Mouse (Mus musculus): ENCODE data around the gene Ndrg2.

DNA sequence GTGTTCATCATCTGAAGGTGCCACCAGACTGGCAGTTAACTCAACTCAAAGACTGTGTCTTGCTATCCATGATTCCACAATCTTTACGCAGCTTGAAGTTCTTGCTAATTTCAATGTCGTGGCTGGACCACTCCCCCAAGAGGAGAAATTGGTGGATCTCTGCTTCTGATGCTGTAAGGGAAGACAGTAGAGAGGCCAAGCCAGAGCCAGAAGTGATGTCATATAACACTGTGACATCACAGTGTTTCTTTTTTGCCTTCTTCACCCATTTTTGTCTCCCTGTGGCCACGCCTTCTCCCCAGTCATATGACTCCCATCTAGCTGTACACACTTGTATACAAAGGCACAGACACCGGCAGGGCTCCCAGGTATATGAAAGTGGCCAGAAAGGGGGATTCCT lies 4.2 kb upstream of the Ndrg2 start, which contains the start of gene Tppp2:
- no peak for TF ChIP-seq POLR2A (IDR thresholded peaks at IDR 0.05; ENCODE audit: insufficient read depth, low read depth, low read length)
- TF ChIP-seq CTCF (IDR thresholded peaks at IDR 0.05) = no peak
